ENCODE assay signal across 30 mouse cellular contexts in the genomic region with DNA sequence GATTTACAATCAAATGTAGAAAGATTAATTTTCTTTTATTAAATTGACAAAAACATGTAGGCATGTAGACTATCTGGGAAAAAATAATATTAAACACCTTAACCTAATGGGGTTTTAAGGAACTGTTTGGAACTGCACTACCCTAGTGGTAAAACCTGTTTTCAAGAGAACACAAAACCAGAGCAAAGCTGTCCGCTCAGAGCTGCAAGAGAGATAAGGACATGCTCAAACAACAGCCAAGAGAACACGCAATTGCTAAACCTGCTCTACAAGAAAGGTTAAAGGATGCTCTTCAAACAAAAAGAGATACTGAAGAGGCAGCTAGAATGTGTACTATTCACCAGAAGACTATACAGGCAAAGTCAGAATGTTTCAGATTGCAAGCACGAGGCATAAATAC.
"Had no signal": no experiment of that assay in that cellular context is flagged by ENCODE, and none has a peak within 500 bp of the region (broad histone marks: within the 10 kb centered on the region; RNA-seq: fewer than 3 reads in every experiment).

No protein-coding gene starts in this region.

- DNase-seq: left cerebral cortex, postnatal 4 days; liver; liver, embryonic 13.5 days; liver, postnatal 0 days; lung, adult 18-20 months; lung, adult 2 months; lung, embryonic 14.5 days; lung, postnatal 10 days; lung, postnatal 14 days; lung, postnatal 36 days; lung, postnatal 4 days; midbrain, embryonic 14.5 days had no signal

- H3K9me3 ChIP-seq: limb, embryonic 10.5 days; limb, embryonic 12.5 days; limb, embryonic 13.5 days; limb, embryonic 15.5 days; liver, embryonic 12.5 days; liver, embryonic 13.5 days; liver, embryonic 15.5 days; lung, embryonic 15.5 days; midbrain, embryonic 10.5 days; midbrain, embryonic 12.5 days; midbrain, embryonic 13.5 days; midbrain, embryonic 15.5 days had no signal

- H3K4me1 ChIP-seq: limb, embryonic 10.5 days; limb, embryonic 12.5 days; limb, embryonic 13.5 days; limb, embryonic 15.5 days; liver, embryonic 12.5 days; liver, embryonic 13.5 days; liver, embryonic 15.5 days; lung, embryonic 15.5 days; megakaryocyte, embryonic 14.5 days; midbrain, embryonic 10.5 days; midbrain, embryonic 12.5 days; midbrain, embryonic 13.5 days; midbrain, embryonic 15.5 days had no signal

- H3K9ac ChIP-seq: limb, embryonic 12.5 days; limb, embryonic 13.5 days; limb, embryonic 15.5 days; liver, embryonic 12.5 days; liver, embryonic 13.5 days; liver, embryonic 14.5 days; liver, embryonic 15.5 days; liver, postnatal 0 days; lung, embryonic 14.5 days; lung, embryonic 15.5 days; midbrain, embryonic 12.5 days; midbrain, embryonic 13.5 days; midbrain, embryonic 15.5 days had no signal

- H3K4me3 ChIP-seq: limb, embryonic 10.5 days; limb, embryonic 12.5 days; limb, embryonic 13.5 days; limb, embryonic 15.5 days; liver, embryonic 12.5 days; liver, embryonic 13.5 days; liver, embryonic 15.5 days; lung, embryonic 15.5 days; megakaryocyte, embryonic 14.5 days; midbrain, embryonic 10.5 days; midbrain, embryonic 12.5 days; midbrain, embryonic 13.5 days; midbrain, embryonic 15.5 days; myocyte had no signal

- H3K27ac ChIP-seq: limb, embryonic 10.5 days; limb, embryonic 12.5 days; limb, embryonic 13.5 days; limb, embryonic 15.5 days; liver, embryonic 12.5 days; liver, embryonic 13.5 days; liver, embryonic 14.5 days; liver, embryonic 15.5 days; lung, embryonic 15.5 days; midbrain, embryonic 10.5 days; midbrain, embryonic 12.5 days; midbrain, embryonic 13.5 days; midbrain, embryonic 15.5 days had no signal

- H3K4me2 ChIP-seq: limb, embryonic 12.5 days; limb, embryonic 13.5 days; limb, embryonic 15.5 days; liver, embryonic 11.5 days; liver, embryonic 12.5 days; liver, embryonic 13.5 days; liver, embryonic 15.5 days; lung, embryonic 14.5 days; lung, embryonic 15.5 days; midbrain, embryonic 11.5 days; midbrain, embryonic 12.5 days; midbrain, embryonic 13.5 days; midbrain, embryonic 15.5 days had no signal

- ATAC-seq: liver, embryonic 12.5 days; liver, postnatal 0 days; lung, postnatal 0 days; midbrain, embryonic 13.5 days; midbrain, embryonic 15.5 days; midbrain, embryonic 16.5 days had no signal

- H3K36me3 ChIP-seq: limb, embryonic 10.5 days; limb, embryonic 12.5 days; limb, embryonic 13.5 days; limb, embryonic 15.5 days; liver, embryonic 12.5 days; liver, embryonic 13.5 days; liver, embryonic 15.5 days; lung, embryonic 15.5 days; midbrain, embryonic 10.5 days; midbrain, embryonic 12.5 days; midbrain, embryonic 13.5 days; midbrain, embryonic 15.5 days had no signal

- H3K27me3 ChIP-seq: limb, embryonic 12.5 days; limb, embryonic 13.5 days; limb, embryonic 15.5 days; liver, embryonic 12.5 days; liver, embryonic 13.5 days; liver, embryonic 15.5 days; lung, embryonic 15.5 days; megakaryocyte, embryonic 14.5 days; midbrain, embryonic 12.5 days; midbrain, embryonic 13.5 days; midbrain, embryonic 15.5 days had no signal
